Mouse (Mus musculus): ENCODE results near the gene Ltbp3.
"Not testable (repeated sequence)": the region's sequence is repeated elsewhere in the genome, so short reads cannot be mapped to it uniquely, and the experiment has no call there.

Ltbp3 gene

DNA sequence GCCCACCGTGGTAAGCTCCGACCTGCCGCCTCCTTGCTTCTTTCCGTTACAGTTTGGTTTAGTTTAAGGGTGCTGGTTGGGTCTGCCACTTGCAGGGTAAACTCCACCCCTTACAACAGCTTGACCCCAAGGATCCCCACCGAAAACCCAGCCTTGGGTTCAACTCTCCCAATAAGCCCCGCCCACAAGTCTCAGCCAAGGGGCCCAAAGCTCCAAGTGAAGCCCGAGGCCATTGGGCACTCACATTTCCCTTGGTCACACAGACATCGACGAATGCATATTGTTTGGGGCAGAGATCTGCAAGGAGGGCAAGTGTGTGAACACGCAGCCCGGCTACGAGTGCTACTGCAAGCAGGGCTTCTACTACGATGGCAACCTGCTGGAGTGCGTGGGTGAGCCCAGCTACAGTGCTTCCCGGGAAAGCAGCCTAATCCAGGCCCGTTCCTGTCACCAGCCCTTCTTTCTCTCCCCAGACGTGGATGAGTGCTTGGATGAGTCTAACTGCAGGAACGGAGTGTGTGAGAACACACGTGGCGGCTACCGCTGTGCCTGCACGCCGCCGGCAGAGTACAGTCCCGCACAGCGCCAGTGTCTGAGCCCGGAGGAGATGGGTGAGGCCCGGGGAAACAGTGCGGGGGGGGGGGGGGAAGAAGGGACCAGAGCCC is 15.7 kb downstream of the Ltbp3 start:
- peak; percentile 93 for DNase-seq

DNA sequence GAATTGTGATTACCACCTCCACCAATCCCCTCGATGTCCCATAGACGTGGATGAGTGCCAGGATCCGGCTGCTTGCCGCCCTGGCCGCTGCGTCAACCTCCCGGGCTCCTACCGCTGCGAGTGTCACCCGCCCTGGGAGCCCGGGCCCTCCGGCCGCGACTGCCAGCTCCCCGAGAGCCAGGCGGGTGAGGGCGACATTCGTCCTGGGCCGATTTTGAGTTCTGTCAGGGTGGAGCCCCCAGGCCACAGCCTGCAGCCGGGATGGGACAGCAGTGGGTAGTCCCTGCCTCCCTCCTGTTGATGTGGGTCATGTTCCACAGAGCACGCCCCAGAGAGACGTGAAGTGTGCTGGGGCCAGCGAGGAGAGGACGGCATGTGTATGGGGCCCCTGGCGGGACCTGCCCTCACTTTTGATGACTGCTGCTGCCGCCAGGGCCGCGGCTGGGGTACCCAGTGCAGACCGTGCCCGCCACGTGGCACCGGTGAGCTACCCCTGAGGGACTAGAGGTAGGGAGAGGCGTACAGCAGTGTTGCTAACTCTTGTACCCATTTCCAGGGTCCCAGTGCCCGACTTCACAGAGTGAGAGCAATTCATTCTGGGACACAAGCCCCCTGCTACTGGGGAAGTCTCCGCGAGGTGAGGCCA is 16.4 kb downstream of the Ltbp3 start:
- DNase-seq, result no peak

DNA sequence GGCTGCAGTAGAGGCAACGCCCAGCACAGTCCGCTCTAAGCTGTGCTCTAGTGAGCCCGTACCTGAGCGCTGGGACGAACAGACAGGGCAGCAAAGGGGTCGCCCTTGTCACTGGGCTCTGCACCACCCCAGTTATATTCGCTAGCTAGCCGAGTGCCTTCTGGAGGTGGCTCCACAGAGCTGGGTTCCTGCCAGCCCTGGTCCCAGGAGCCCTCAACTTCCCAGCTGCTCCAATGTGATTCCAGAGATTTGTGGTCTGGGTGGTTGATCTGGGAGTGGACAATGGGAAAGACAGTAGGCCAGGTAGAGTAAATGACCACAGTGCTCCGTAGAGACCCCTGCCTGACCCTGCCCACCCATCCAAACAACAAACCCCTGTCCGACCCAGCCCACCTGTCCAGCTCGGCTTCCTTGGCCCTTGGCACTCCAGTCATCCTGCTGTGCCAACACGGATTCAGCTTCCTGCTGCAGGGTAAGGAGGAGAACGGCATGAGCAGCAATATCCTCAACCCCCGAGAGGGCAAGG is 18.2 kb downstream of the Ltbp3 start:
- DNase-seq, result no peak

DNA sequence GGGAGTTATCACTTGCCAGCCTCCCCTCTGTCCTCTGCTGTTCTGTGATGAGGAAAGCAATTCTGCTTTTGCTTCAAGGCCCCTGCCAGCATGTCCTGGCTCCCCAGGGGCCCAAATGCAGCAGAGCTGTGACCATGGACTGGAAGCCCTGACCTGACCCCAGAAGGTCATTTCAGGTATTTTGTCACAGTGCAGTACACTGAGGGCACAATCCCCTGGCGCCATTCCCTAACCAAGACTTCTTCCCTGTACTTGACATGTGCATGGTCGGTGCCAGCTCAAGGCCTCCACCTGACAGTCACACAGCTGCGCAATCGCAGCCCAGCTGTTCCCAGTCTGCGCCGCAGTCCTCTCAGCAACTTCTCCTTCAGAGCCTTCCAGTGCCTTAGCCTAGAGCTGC is 22.5 kb downstream of the Ltbp3 start:
- DNase-seq, result no peak

DNA sequence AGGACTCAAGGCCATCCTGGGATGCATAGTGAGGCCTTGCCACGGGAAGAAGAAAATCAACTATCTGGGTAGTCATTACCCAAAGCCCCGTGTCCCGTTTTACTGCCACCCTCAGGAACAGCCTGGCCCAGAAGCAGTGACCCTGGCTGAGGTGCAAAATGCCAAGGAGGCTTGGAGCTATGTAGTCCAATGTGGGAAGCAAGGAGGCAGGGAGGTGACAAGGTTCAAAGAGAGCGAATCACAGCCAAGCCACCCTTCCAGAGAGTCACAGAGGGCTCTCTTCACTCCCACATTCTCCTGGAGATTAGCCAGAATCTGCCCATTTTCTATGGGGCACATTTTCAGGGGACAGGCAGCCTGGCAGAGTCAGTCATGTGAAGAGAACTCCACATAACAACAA is 26.6 kb downstream of the Ltbp3 start:
- no peak for DNase-seq

DNA sequence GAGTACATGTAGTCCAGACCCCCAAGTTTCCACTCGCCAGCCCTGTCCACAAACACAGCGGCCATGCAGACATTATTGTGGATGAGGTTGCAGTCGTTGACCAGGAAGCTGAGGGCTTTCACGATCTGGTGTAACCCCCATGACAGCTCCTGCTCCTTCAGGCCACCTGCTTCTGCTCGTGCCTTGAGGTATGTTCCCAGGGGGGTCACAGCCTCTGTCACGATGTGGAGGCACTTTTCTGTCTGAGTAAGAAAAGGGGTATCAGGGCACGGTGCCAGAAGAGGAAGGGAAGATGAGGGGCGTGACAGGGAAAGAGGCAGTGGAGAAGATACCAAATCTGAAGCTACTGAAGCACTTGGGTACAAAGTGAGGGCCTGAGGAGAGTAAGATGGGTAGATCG is 29.6 kb downstream of the Ltbp3 start:
- no peak for DNase-seq

DNA sequence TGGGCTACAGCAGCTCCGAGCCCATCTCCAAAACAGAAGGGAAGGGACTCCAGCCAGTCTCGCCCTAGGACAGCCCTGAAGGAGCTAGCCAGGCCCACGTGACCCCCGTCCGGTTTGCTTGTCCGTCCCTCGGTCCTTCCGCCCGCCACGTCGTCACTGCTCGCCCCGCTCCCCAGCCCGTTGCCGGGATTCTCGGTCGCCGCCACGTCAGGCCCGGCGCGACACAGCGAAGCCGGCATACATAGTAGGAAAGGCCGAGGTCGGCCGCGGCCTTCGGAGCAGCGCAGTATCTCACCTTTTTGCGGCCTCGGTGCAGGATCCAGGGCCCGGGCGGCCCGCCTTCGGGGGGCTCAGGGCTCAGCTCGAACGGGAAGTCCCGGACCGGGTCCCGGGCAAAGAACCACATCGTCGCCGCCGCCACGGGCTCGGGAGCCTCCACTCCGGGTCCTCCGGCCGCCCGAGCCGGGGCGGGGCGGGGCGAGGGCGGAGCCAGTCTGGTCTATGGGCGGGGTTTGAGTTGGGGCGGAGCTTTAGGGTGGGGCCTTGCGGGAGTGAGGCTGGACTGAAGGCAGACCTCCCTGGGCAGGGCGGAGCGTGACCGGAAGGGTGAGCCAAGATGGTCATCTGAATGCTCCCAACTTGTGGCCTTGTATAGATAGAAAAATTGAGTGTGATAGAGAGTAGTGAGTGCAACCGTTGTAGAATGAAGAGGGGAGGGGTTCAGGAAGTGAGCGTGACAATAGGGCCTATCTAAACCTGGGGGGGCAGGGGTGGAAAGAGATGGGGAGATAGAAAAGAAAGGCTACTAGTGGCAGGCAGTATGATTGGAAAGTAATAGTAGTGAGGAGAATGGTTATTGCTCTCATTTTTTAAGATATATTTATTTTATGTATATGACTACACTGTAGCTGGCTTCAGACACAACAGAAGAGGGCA is 30.5 kb downstream of the Ltbp3 start, which contains the start of gene Scyl1:
Scyl1 (minus strand) TSS at position 495 of the 936 bp plus-strand sequence.
- DNase-seq, result peak; percentile 92

DNA sequence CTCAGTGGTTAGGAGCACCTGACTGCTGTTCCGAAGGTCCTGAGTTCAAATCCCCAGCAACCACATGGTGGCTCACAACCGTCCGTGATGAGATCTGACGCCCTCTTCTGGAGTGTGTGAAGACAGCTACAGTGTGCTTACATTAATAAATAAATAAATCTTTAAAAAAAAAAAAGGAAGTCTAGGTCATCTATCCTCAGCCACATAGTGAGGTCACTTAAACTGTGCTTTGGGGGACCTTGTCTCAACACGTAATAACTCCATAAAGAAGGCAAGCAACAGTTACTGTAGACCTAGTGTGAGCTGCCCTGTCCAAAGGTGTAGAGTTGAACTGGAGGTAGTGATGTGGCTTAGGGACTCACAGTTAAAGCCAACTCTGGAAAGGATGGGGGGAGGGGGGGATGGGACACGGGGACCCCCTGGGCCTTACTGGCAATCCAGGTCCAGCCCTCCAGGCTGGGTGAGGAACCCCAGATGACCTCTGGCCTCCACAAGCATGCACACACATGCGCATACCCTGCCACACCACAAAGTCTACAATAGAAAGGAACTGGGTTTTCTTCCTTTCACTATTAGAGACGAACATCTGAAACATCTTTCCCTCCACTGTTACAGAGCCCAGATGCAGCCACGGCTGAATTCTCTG is 36.8 kb downstream of the Ltbp3 start:
- no peak for DNase-seq

DNA sequence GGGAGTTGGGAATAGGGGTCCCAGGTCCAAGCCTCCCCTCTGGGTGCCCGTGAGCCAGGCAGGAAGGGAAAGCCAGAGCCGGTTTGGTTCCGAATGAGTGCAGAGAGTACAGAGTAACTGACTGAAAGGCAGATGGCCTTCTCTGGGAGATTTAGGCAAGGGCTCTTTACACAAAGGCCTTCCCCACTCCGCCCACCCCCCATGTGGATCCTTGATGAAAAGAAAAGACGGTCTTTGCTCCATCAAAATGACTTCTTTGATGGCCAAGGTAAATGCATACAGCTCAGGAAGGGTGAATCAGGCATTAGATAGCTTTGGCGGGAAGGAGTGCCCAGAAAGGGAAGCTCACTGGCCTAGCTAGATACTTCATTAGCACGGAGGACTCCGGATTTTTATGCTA is 37.6 kb downstream of the Ltbp3 start:
- DNase-seq, result no peak

DNA sequence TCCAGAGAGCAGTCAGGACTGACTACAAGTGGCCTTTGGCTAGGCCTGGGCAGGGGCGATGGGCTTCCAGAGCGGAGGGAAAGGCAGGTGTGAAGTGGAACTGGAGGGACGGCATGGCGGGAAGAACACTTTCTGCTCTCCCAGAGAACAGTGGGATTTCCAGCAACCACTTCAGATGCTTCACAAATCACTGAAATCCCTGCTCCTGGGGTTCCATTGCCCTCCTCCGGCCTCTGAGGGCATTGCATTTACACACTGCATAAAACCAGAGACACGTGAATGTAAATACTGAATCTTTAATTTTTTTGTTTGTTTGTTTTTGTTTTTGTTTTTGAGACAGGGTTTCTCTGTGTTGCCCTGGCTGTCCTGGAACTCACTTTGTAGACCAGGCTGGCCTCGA is 39.5 kb downstream of the Ltbp3 start:
- no peak for DNase-seq

DNA sequence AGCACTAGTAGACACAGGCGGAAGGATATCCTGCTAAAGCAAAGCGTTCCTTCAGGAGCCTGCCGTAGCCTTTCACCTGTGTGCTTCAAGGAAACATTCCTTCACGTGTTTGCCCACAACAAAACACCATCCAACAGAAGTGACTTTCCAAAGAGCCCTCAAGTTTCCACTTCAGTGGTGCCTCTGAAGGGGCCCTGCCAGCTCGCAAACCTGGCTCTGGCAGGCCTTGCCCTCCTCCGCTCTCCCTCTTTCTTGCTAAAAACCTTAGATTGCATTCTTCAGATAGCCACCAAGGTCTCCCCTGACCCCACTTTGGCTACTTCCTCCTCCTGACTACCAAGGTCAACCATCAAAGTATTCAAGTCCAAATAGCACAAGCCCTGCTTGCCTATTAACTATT is 40.8 kb downstream of the Ltbp3 start:
- no peak for DNase-seq

DNA sequence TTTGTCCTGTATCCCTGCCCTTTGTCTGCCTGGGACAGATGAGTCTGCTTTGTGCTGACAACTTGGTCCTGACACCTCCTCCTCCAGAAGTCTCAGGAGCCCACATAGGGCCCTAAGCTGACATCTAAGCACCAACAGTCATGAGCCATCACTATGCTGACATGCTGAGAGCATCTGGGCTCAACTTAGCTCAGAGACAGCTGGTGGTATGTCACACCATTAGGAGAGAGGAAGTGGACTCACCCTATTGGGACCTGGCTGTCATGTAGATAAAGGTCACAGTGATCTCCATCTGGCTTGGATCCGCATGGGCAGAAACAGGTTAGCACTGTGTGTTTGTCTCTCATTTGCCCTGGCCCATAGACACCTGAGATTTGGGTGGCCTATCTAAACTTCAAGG is 41.4 kb downstream of the Ltbp3 start:
- no peak for DNase-seq

DNA sequence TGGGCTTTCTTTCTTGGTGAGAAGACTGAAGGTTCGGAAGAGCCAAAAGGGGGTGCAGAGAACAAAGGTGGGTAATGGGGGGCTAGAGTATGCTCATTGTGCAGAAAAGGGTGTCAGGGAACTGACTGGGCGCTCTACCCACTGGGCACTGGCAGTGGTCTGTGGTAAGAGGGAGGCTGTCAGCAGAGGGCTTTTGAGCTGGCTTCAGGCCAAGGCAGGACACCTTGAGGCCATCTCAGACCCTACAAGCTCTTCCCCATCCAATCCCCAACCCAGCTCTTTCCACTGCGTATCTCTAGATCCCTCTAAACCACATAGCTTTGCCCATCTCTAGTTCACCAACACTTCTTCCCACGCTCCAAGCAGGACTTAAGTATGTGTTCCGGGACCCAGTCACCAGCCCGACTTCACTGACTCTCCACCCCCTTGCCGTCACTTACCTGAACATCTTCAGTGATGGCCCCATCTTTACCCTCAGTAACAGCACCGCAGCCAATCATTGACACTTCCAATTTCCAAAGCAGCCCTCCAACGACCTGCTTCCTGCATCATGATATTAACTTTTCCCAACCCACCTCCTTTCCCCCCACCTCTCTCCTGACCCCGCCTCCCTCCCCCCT is 44.4 kb downstream of the Ltbp3 start:
- DNase-seq, result no peak

DNA sequence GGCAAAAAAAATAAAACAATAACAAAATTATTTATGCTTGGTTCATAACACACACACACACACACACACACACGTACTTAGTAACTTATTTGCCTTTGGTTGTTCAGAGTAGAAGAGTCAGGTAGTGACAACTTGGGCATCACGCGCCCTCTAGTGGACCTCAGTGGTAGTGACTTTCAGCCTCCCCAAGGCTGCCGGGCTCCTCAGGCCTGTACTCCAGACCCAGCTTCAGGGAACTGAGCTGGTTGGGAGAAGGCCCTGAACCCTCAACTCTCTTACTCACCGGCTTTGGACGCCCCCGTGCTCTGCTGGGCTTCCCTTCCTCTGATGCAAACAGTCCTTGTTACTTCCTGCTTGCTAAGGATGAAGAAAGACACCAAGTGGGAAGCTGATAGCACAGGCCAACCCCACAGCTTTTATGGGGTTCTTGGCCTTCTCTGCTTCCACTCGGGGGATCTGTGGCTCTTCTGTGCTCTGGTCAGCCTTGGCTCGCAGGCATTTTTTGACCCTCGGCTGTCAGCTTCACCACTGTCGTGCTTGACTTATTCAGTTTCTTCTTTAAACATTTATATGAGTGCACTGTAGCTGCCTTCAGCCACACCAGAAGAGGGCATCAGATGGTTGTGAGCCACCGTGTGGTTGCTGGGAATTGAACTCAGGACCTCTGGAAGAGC is 45.9 kb downstream of the Ltbp3 start:
- DNase-seq, result peak; percentile 85

DNA sequence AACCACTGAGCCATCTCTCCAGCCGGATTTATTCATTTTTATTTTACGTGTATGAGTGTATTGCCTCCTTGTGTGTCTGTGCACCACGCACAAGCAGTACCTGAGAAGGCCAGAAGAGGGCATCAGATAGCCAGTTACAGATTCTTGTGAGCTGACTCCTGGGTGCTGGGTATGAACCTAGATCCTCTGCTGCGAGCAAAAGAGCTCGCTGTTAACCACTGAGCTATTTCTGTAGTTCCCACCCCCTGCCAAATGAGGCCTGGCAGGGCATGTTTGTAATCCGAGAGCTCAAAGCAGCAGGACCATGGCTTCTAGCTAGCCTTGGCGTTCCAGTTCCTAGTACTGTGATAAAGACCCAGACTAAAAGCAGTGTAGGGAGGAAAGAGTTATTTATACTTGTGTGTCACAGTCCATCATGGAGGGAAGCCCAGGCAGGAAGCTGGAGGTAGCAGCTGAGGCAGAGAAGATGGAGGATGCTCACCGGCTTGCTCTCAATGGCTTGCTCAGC is 46.5 kb downstream of the Ltbp3 start:
- DNase-seq, result peak; percentile 82

DNA sequence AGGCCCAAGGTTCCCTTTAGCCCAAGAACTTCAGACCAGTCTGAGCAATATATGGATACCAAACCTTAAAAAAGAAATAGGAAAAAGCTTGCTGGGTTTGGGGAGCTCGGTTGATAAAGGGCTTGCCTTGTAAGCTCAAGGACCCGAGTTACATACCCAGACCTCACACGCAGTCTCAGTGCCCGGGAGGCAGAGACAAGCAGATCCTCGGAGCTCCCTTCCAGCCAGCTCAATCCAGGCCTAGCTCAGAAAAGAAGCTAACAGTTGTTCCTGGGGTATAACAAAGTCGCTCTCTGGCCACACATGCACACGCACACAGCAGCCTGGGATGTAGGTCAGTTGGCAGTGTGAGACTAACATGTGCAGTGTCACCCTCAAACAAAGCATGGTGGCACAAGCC is 47.2 kb downstream of the Ltbp3 start:
- no peak for DNase-seq

DNA sequence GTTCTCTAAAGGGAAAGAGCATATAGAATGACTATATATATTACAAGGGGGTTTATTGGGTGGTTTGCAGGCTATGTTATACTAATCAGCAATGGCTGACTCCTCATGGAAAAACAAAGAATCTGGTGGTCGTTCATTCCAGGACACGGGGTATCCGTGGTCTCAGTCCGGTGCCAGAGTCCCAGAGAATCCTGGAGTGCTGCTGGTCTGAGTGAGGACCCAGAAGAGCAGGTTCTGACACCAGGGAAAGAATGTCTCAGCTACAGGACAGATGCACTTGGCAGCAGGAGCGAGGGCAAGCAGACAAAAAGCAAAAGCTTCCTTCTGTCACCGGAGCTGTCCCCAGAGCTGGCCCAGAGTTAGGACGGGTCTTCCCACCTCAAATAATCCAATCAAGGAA is 47.9 kb downstream of the Ltbp3 start:
- no peak for DNase-seq

DNA sequence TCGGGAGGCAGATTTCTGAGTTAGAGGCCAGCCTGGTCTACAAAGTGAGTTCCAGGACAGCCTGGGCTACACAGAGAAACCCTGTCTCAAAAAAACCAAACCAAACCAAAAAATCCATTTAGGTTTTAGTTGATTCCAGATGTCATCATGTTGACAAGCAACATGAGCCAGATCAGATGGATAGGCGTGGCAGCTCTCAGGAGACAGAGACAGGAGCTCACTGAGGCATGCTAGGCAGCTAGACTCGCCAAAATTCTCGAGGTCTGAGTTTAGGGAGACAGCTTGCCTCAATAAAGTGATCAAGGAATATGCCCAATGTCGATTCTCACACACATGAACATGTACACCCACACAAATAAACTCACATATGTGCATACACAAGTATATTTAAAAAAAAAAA is 48.4 kb downstream of the Ltbp3 start:
- no peak for DNase-seq

DNA sequence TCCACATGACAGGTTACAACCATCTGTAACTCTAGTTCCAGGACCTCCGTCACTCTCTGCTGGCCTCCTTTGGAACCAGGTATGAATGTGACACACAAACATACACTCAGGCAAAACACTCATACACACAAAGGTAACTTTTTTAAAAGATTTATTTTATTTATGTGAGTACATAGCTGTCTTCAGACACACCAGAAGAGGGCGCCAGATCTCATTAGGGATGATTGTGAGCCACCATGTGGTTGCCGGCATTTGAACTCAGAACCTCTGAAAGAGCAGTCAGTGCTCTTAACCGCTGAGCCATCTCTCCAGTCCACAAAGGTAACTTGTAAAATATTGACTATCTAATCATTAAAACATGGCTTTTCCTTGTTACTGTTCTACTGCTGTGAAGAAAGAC is 50.6 kb downstream of the Ltbp3 start:
- DNase-seq, result no peak

DNA sequence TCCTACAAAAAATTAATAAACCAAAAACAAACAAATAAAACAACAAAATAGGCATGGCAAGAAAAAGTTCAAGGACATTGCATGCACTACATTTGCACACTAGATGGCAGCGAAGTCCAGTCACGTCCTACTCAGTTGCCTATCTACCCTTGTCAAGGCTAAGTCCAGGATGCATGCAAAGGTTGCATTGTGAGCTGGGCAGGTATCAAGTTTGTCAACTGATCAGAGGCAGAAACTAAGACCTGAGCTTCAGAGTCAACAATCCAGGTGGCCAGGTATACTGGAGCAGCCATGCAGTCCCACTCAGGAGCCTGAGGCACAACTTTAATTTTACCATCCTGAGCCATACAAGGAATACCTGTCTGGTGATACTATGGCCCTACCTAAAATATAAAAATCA is 52.4 kb downstream of the Ltbp3 start:
- peak; percentile 51 for DNase-seq

DNA sequence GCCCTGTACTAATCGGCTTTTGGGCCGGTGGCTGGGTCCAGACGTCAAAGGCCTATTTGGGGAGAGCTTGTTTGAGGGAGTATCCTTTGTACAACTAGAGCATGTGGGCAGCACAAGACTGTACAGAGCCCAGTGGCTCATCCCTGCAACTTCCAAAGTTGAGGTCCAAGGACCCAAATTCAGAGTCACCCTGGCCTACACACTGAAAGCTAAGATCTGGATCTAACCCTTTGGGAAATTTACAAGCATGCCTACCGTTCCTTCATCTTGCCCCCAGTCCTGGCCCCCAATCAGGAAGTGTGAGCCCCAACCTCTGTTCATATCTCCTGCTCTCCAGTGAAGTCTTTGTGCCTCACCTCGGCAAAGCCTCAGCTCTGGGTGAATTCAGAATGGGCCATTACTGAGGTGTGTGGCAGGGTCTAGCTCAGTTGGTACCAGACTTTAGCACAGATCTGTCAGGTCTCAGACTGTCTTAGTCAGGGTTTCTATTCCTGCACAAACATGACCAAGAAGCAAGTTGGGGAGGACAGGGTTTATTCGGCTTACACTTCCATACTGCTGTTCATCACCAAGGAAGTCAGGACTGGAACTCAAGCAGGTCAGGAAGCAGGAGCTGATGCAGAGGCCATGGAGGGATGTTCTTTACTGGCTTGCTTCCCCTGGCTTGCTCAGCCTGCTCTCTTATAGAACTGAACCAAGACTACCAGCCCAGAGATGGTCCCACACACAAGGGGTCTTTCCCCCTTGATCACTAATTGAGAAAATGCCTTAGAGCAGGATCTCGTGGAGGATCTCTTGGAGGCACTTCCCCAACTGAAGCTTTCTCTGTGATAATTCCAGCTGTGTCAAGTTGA is 53.4 kb downstream of the Ltbp3 start:
- not testable (repeated sequence) for DNase-seq

All from right cerebral cortex, adult 18-20 months (tissue).